Mouse (Mus musculus): ENCODE data around the gene Foxj1. TPM values are rescaled to one million over a fixed set of nuclear protein-coding genes. Genes with fewer than 3 reads are reported as not detected.

The Foxj1 gene
- polyA plus RNA-seq, 1 experiment from 2014 or later = 1.3 TPM

- no peak overlapping the region for H3K9ac ChIP-seq
- H3K4me2 ChIP-seq = no peak overlapping the region
- H3K9me3 ChIP-seq (ENCODE audit: low read depth, low read length) = no peaks in the 10 kb centered on the region
- DNase-seq (no peak), ATAC-seq (ENCODE audit: insufficient read depth) (no peak)
- TF ChIP-seq CTCF (IDR thresholded peaks at IDR 0.05; ENCODE audit: low read depth) = no peak
- H3K36me3 ChIP-seq (ENCODE audit: insufficient read depth) = peaks cover 21% of the 10 kb centered on the region
- no peaks in the 10 kb centered on the region for H3K27me3 ChIP-seq (ENCODE audit: insufficient read depth, low read length)
- H3K27ac ChIP-seq (ENCODE audit: low read depth) = no peak overlapping the region
- WGBS = 77% methylated on average over 12 of the region's 12 CpGs
- no peak overlapping the region for H3K4me3 ChIP-seq (ENCODE audit: low read depth, low read length)
- no peaks in the 10 kb centered on the region for H3K4me1 ChIP-seq (ENCODE audit: insufficient read depth)
These were observed 24.5 kb upstream of the Foxj1 start for GRCm38 (mm10) chr11:116359652-116360051.

GRCm38 (mm10) chr11:116358926-116359637 is 23.9 kb upstream of the Foxj1 start:
- Histone ChIP-seq H3K4me3 (ENCODE audit: low read depth, low read length) (no peak overlapping the region), H3K9ac (no peak overlapping the region), H3K4me1 (ENCODE audit: insufficient read depth) (no peaks in the 10 kb centered on the region), H3K36me3 (ENCODE audit: insufficient read depth) (peaks cover 23% of the 10 kb centered on the region), H3K27me3 (ENCODE audit: insufficient read depth, low read length) (no peaks in the 10 kb centered on the region), H3K4me2 (no peak overlapping the region), H3K27ac (ENCODE audit: low read depth) (no peak overlapping the region), H3K9me3 (ENCODE audit: low read depth, low read length) (no peaks in the 10 kb centered on the region)
- ATAC-seq (ENCODE audit: insufficient read depth) = no peak
- WGBS = 56% methylated on average over 15 of the region's 15 CpGs
- TF ChIP-seq CTCF (IDR thresholded peaks at IDR 0.05; ENCODE audit: low read depth) = no peak
- DNase-seq = no peak

GRCm38 (mm10) chr11:116354521-116354920 is 19.3 kb upstream of the Foxj1 start:
- DNase-seq = no peak
- Histone ChIP-seq H3K4me2 (no peak overlapping the region), H3K27me3 (ENCODE audit: insufficient read depth, low read length) (no peaks in the 10 kb centered on the region), H3K9me3 (ENCODE audit: low read depth, low read length) (no peaks in the 10 kb centered on the region), H3K9ac (no peak overlapping the region), H3K27ac (ENCODE audit: low read depth) (no peak overlapping the region), H3K4me1 (ENCODE audit: insufficient read depth) (no peaks in the 10 kb centered on the region), H3K36me3 (ENCODE audit: insufficient read depth) (peaks cover 32% of the 10 kb centered on the region), H3K4me3 (ENCODE audit: low read depth, low read length) (no peak overlapping the region)
- WGBS = 38% methylated on average over 17 of the region's 17 CpGs
- ATAC-seq (ENCODE audit: insufficient read depth) = no peak
- no peak for TF ChIP-seq CTCF (IDR thresholded peaks at IDR 0.05; ENCODE audit: low read depth)

GRCm38 (mm10) chr11:116353535-116353934 is 18.3 kb upstream of the Foxj1 start:
- Histone ChIP-seq H3K27ac (ENCODE audit: low read depth) (no peak overlapping the region), H3K9me3 (ENCODE audit: low read depth, low read length) (no peaks in the 10 kb centered on the region), H3K36me3 (ENCODE audit: insufficient read depth) (peaks cover 30% of the 10 kb centered on the region), H3K4me3 (ENCODE audit: low read depth, low read length) (no peak overlapping the region), H3K4me2 (no peak overlapping the region), H3K9ac (no peak overlapping the region), H3K4me1 (ENCODE audit: insufficient read depth) (no peaks in the 10 kb centered on the region), H3K27me3 (ENCODE audit: insufficient read depth, low read length) (no peaks in the 10 kb centered on the region)
- no peak for TF ChIP-seq CTCF (IDR thresholded peaks at IDR 0.05; ENCODE audit: low read depth)
- ATAC-seq (ENCODE audit: insufficient read depth) = no peak
- WGBS = 81% methylated on average over 8 of the region's 8 CpGs
- DNase-seq = no peak

- TF ChIP-seq CTCF (IDR thresholded peaks at IDR 0.05; ENCODE audit: low read depth) = no peak
- no peaks in the 10 kb centered on the region for H3K4me1 ChIP-seq (ENCODE audit: insufficient read depth)
- DNase-seq (no peak), ATAC-seq (ENCODE audit: insufficient read depth) (no peak)
- H3K4me3 ChIP-seq (ENCODE audit: low read depth, low read length) = no peak overlapping the region
- no peaks in the 10 kb centered on the region for H3K27me3 ChIP-seq (ENCODE audit: insufficient read depth, low read length)
- 84% methylated on average over 5 of the region's 5 CpGs for WGBS
- peaks cover 40% of the 10 kb centered on the region for H3K36me3 ChIP-seq (ENCODE audit: insufficient read depth)
- no peak overlapping the region for H3K4me2 ChIP-seq
- H3K9ac ChIP-seq = no peak overlapping the region
- no peak overlapping the region for H3K27ac ChIP-seq (ENCODE audit: low read depth)
- H3K9me3 ChIP-seq (ENCODE audit: low read depth, low read length) = no peaks in the 10 kb centered on the region
These were observed 16.1 kb upstream of the Foxj1 start for GRCm38 (mm10) chr11:116351294-116351693.

- 67% methylated on average over 5 of the region's 5 CpGs for WGBS
- no peak overlapping the region for H3K4me3 ChIP-seq (ENCODE audit: low read depth, low read length)
- H3K27ac ChIP-seq (ENCODE audit: low read depth) = no peak overlapping the region
- ATAC-seq (ENCODE audit: insufficient read depth) (no peak), DNase-seq (no peak)
- H3K4me2 ChIP-seq = no peak overlapping the region
- H3K4me1 ChIP-seq (ENCODE audit: insufficient read depth) = no peaks in the 10 kb centered on the region
- no peaks in the 10 kb centered on the region for H3K27me3 ChIP-seq (ENCODE audit: insufficient read depth, low read length)
- no peak overlapping the region for H3K9ac ChIP-seq
- H3K36me3 ChIP-seq (ENCODE audit: insufficient read depth) = peaks cover 34% of the 10 kb centered on the region
- no peak for TF ChIP-seq CTCF (IDR thresholded peaks at IDR 0.05; ENCODE audit: low read depth)
- no peaks in the 10 kb centered on the region for H3K9me3 ChIP-seq (ENCODE audit: low read depth, low read length)
These were observed 12.8 kb upstream of the Foxj1 start for GRCm38 (mm10) chr11:116347955-116348354.

- Histone ChIP-seq H3K27ac (ENCODE audit: low read depth) (no peak overlapping the region), H3K4me1 (ENCODE audit: insufficient read depth) (no peaks in the 10 kb centered on the region), H3K9ac (no peak overlapping the region), H3K27me3 (ENCODE audit: insufficient read depth, low read length) (no peaks in the 10 kb centered on the region), H3K9me3 (ENCODE audit: low read depth, low read length) (no peaks in the 10 kb centered on the region), H3K4me2 (no peak overlapping the region), H3K36me3 (ENCODE audit: insufficient read depth) (peaks cover 36% of the 10 kb centered on the region; the same call in 1 of the 2 replicates), H3K4me3 (ENCODE audit: low read depth, low read length) (no peak overlapping the region)
- DNase-seq (no peak), ATAC-seq (ENCODE audit: insufficient read depth) (no peak)
- WGBS = 77% methylated on average over 7 of the region's 7 CpGs
- TF ChIP-seq CTCF (IDR thresholded peaks at IDR 0.05; ENCODE audit: low read depth) = no peak
These were observed 11.8 kb upstream of the Foxj1 start for GRCm38 (mm10) chr11:116347012-116347411.
